In genomic region chr14:103098213-103098586, GRCm38 (mm10) we compare ENCODE assay signal across 9 mouse cellular contexts. TPM values are rescaled to one million over a fixed set of nuclear protein-coding genes. Genes with fewer than 3 reads are reported as not detected.
DNase-seq lines count a peak whose midpoint lies in the region; ATAC-seq and TF ChIP-seq lines count a peak whose summit lies in the region.
"Had no signal": no experiment of that assay in that cellular context is flagged by ENCODE, and none has a peak within 500 bp of the region (broad histone marks: within the 10 kb centered on the region; RNA-seq: fewer than 3 reads in every experiment).

No protein-coding gene starts in this region.

- WGBS in heart, postnatal 0 days = under 1% methylated on average over 2 of the region's 2 CpGs
- WGBS in hindbrain, embryonic 12.5 days = 1% methylated on average over 2 of the region's 2 CpGs
- 1% methylated on average over 2 of the region's 2 CpGs for WGBS in midbrain, embryonic 13.5 days

- no peaks in the 10 kb centered on the region for H3K27me3 ChIP-seq in heart, postnatal 0 days (ENCODE audit: control insufficient read depth, insufficient read depth, low read length)
- H3K27me3 ChIP-seq in MEL (ENCODE audit: control insufficient read depth in 1 of 2, insufficient read depth in 2 of 2, low read length in 2 of 2) = no peaks in the 10 kb centered on the region
- H3K27me3 ChIP-seq in hindbrain, embryonic 12.5 days = no peaks in the 10 kb centered on the region
- no peaks in the 10 kb centered on the region for H3K27me3 ChIP-seq in midbrain, embryonic 13.5 days
- H3K27me3 ChIP-seq: Patski had no signal

- TF ChIP-seq EP300 in heart, postnatal 0 days (IDR thresholded peaks at IDR 0.05; ENCODE audit: low read depth) = no peak
- TF ChIP-seq EP300 in MEL (IDR thresholded peaks at IDR 0.05; ENCODE audit: low read depth in 1 of 2, low read length in 2 of 2) = no peak

- peak overlapping the region; percentile 100 for H3K4me3 ChIP-seq in heart, postnatal 0 days (ENCODE audit: low read depth, low read length)
- H3K4me3 ChIP-seq in MEL (ENCODE audit: control insufficient read depth in 1 of 2, insufficient read depth in 1 of 2, low read depth in 2 of 2, low read length in 2 of 2) = peak overlapping the region; percentile 93 to 99
- peak overlapping the region; percentile 85 for H3K4me3 ChIP-seq in hindbrain, embryonic 12.5 days
- H3K4me3 ChIP-seq in midbrain, embryonic 13.5 days (replicated peaks) = peak overlapping the region; percentile 88

- intact Hi-C loops in heart, postnatal 36 days (cut with DNase I) = loop anchor here (1.0 to 5.0 kb wide), 2 partner anchors 28 to 249 kb away; partner anchors contain the start of genes Cln5 and Mycbp2

- no peak for TF ChIP-seq RAD21 in MEL (IDR thresholded peaks at IDR 0.05; ENCODE audit: low read depth, low read length)

- peak overlapping the region; percentile 100 for H3K27ac ChIP-seq in heart, postnatal 0 days (ENCODE audit: low read depth)
- peak overlapping the region; percentile 8 for H3K27ac ChIP-seq in MEL (ENCODE audit: control insufficient read depth, low read depth, low read length)
- no peak overlapping the region for H3K27ac ChIP-seq in hindbrain, embryonic 12.5 days
- peak overlapping the region; percentile 99; the same call in 1 of the 2 replicates for H3K27ac ChIP-seq in midbrain, embryonic 13.5 days

- TF ChIP-seq POLR2A in MEL (IDR thresholded peaks at IDR 0.05; ENCODE audit: control insufficient read depth in 1 of 2, insufficient read depth in 1 of 2, low read depth in 1 of 2, low read length in 2 of 2, poor library complexity in 1 of 2) = no peak

- no peak for DNase-seq in heart, postnatal 0 days (ENCODE audit: low spot score)
- DNase-seq in heart, postnatal 36 days = no peak
- peak; percentile 40 for DNase-seq in MEL (ENCODE audit: low read depth, low spot score)
- DNase-seq in frontal cortex, adult 2 months (ENCODE audit: extremely low spot score in 1 of 2, low spot score in 1 of 2) = no peak
- no peak for DNase-seq in T-cell, adult 2 months (ENCODE audit: low spot score)
- DNase-seq in layer of hippocampus, adult 11-12 months (ENCODE audit: low spot score) = no peak

- no peak for TF ChIP-seq CTCF in heart, postnatal 0 days (IDR thresholded peaks at IDR 0.05; ENCODE audit: low read depth)
- no peak for TF ChIP-seq CTCF in MEL (IDR thresholded peaks at IDR 0.05 in 2 of 3, conservative IDR thresholded peaks at IDR 0.05 in 1 of 3; ENCODE audit: control insufficient read depth in 1 of 3, insufficient read depth in 1 of 3, low read depth in 2 of 3, low read length in 3 of 3, poor library complexity in 1 of 3, severe bottlenecking in 1 of 3)

- H3K4me1 ChIP-seq in heart, postnatal 0 days (ENCODE audit: control insufficient read depth, insufficient read depth) = peaks cover 10% of the 10 kb centered on the region
- H3K4me1 ChIP-seq in MEL (ENCODE audit: control insufficient read depth in 1 of 2, insufficient read depth in 2 of 2, low read length in 2 of 2) = peaks cover 5 to 7% of the 10 kb centered on the region in 2 experiments; a peak in 1 of 4 replicates
- H3K4me1 ChIP-seq in hindbrain, embryonic 12.5 days = peaks cover 20% of the 10 kb centered on the region
- peaks cover 35% of the 10 kb centered on the region for H3K4me1 ChIP-seq in midbrain, embryonic 13.5 days (replicated peaks)

- no peak for ATAC-seq in heart, postnatal 0 days (ENCODE audit: insufficient read depth, low read depth)
- no peak for ATAC-seq in hindbrain, embryonic 12.5 days (ENCODE audit: low FRiP score)
- no peak for ATAC-seq in midbrain, embryonic 13.5 days

- peak overlapping the region; percentile 88 for H3K4me2 ChIP-seq in heart, postnatal 0 days (ENCODE audit: low read depth, low read length)
- H3K4me2 ChIP-seq in hindbrain, embryonic 12.5 days (replicated peaks) = peak overlapping the region; percentile 65
- H3K4me2 ChIP-seq in midbrain, embryonic 13.5 days (replicated peaks) = peak overlapping the region; percentile 67

- no peaks in the 10 kb centered on the region for H3K9me3 ChIP-seq in heart, postnatal 0 days (replicated peaks; ENCODE audit: control insufficient read depth, low read length)
- H3K9me3 ChIP-seq in MEL (replicated peaks; ENCODE audit: insufficient read depth, low read length) = no peaks in the 10 kb centered on the region
- H3K9me3 ChIP-seq in hindbrain, embryonic 12.5 days (replicated peaks) = no peaks in the 10 kb centered on the region
- no peaks in the 10 kb centered on the region for H3K9me3 ChIP-seq in midbrain, embryonic 13.5 days

- H3K9ac ChIP-seq in heart, postnatal 0 days (replicated peaks; ENCODE audit: low read depth, low read length) = peak overlapping the region; percentile 100
- peak overlapping the region; percentile 99 for H3K9ac ChIP-seq in MEL (ENCODE audit: control insufficient read depth, low read depth, low read length, poor library complexity, severe bottlenecking)
- H3K9ac ChIP-seq in hindbrain, embryonic 12.5 days = peak overlapping the region; percentile 98
- peak overlapping the region; percentile 96 for H3K9ac ChIP-seq in midbrain, embryonic 13.5 days (replicated peaks)

- H3K79me2 ChIP-seq in MEL (ENCODE audit: control insufficient read depth, insufficient read depth, low read length, poor library complexity) = peaks cover 25% of the 10 kb centered on the region

- peaks cover 12% of the 10 kb centered on the region; the same call in 1 of the 2 replicates for H3K36me3 ChIP-seq in heart, postnatal 0 days (replicated peaks; ENCODE audit: control insufficient read depth, insufficient read depth, low read length)
- peaks cover 1 to 24% of the 10 kb centered on the region in 2 experiments; a peak in 3 of 4 replicates for H3K36me3 ChIP-seq in MEL (ENCODE audit: control insufficient read depth in 1 of 2, insufficient read depth in 2 of 2, low read length in 2 of 2)
- 0 out of 2 replicates have a peak, but pooled peaks cover 8% of the 10 kb centered on the region for H3K36me3 ChIP-seq in hindbrain, embryonic 12.5 days
- H3K36me3 ChIP-seq in midbrain, embryonic 13.5 days = peaks cover 7% of the 10 kb centered on the region; the same call in 1 of the 2 replicates

TF ChIP-seq in MEL, 35 proteins besides CTCF, POLR2A, EP300 and RAD21:
- TF ChIP-seq CHD1 (IDR thresholded peaks at IDR 0.05; ENCODE audit: low read depth, low read length) (0 out of 2 replicates have a peak, but pooled peaks have one; percentile 94), CHD2 (IDR thresholded peaks at IDR 0.05; ENCODE audit: low read length) (no peak), TBP (IDR thresholded peaks at IDR 0.05; ENCODE audit: low read depth, low read length) (no peak), UBTF (IDR thresholded peaks at IDR 0.05; ENCODE audit: borderline replicate concordance, insufficient read depth, low read depth, low read length) (no peak)
TF ChIP-seq in MEL: peak in this region for 1.

RNA-seq across cellular contexts. Expression of gene Fbxl3, which starts 1.2 kb away (rescaled TPM):
- 74.3 and 99.7 TPM in 2 replicates for total RNA-seq in heart, postnatal 0 days (2014; rRNA removed; ENCODE audit: low replicate concordance)
- polyA plus RNA-seq in heart, postnatal 0 days (2015; fragmentation: Nextera tagmentation; extraction: Ambion mirVana) = 16.7 and 17.0 TPM in 2 replicates
- total RNA-seq in heart, postnatal 36 days (2021) = 10 to 100 TPM; 57.5 to 65.3 TPM
- 14.6 and 15.0 TPM in 2 replicates for total RNA-seq in MEL (2012; rRNA removed)
- polyA plus RNA-seq in MEL (2012; ENCODE audit: insufficient read depth in 1 of 2, insufficient read length in 2 of 2, low read depth in 1 of 2, low replicate concordance in 2 of 2, missing spikeins in 1 of 2) = 10 to 100 TPM in 1 of 2 experiments, not detected in 1; 28.4 TPM
- 32.4 and 34.5 TPM in 2 replicates for polyA plus RNA-seq in hindbrain, embryonic 12.5 days (2016; fragmentation: Nextera tagmentation; extraction: Ambion mirVana)
- polyA plus RNA-seq in midbrain, embryonic 13.5 days (2015; fragmentation: Nextera tagmentation; extraction: Ambion mirVana) = 21.7 and 23.8 TPM in 2 replicates
- polyA plus RNA-seq in frontal cortex, adult 2 months (2012; rRNA removed) = 94.6 and 101 TPM in 2 replicates

RNA-seq across cellular contexts. Expression of gene Cln5, which starts 28.2 kb away (rescaled TPM):
- 14.7 and 17.3 TPM in 2 replicates for total RNA-seq in heart, postnatal 0 days (2014; rRNA removed; ENCODE audit: low replicate concordance)
- polyA plus RNA-seq in heart, postnatal 0 days (2015; fragmentation: Nextera tagmentation; extraction: Ambion mirVana) = 21.8 and 22.9 TPM in 2 replicates
- 10 to 100 TPM; 17.0 to 18.7 TPM for total RNA-seq in heart, postnatal 36 days (2021)
- 12.1 and 12.3 TPM in 2 replicates for total RNA-seq in MEL (2012; rRNA removed)
- polyA plus RNA-seq in MEL (2012; ENCODE audit: insufficient read depth in 1 of 2, insufficient read length in 2 of 2, low read depth in 1 of 2, low replicate concordance in 2 of 2, missing spikeins in 1 of 2) = 10 to 100 TPM; 15.9 to 99.4 TPM
- 23.0 and 25.2 TPM in 2 replicates for polyA plus RNA-seq in hindbrain, embryonic 12.5 days (2016; fragmentation: Nextera tagmentation; extraction: Ambion mirVana)
- 12.9 and 13.8 TPM in 2 replicates for polyA plus RNA-seq in midbrain, embryonic 13.5 days (2015; fragmentation: Nextera tagmentation; extraction: Ambion mirVana)
- polyA plus RNA-seq in frontal cortex, adult 2 months (2012; rRNA removed) = 11.7 and 13.2 TPM in 2 replicates

RNA-seq across cellular contexts. Expression of gene Acod1, which starts 51.4 kb away (rescaled TPM):
- not detected in 2 replicates for total RNA-seq in heart, postnatal 0 days (2014; rRNA removed; ENCODE audit: low replicate concordance)
- 0.07 TPM in 1 of 2 replicates, not detected in the other for polyA plus RNA-seq in heart, postnatal 0 days (2015; fragmentation: Nextera tagmentation; extraction: Ambion mirVana)
- not detected for total RNA-seq in heart, postnatal 36 days (2021)
- total RNA-seq in MEL (2012; rRNA removed) = not detected in 2 replicates
- polyA plus RNA-seq in MEL (2012; ENCODE audit: insufficient read depth in 1 of 2, insufficient read length in 2 of 2, low read depth in 1 of 2, low replicate concordance in 2 of 2, missing spikeins in 1 of 2) = not detected
- not detected in 2 replicates for polyA plus RNA-seq in hindbrain, embryonic 12.5 days (2016; fragmentation: Nextera tagmentation; extraction: Ambion mirVana)
- polyA plus RNA-seq in midbrain, embryonic 13.5 days (2015; fragmentation: Nextera tagmentation; extraction: Ambion mirVana) = not detected in 2 replicates
- 0.04 and 0.08 TPM in 2 replicates for polyA plus RNA-seq in frontal cortex, adult 2 months (2012; rRNA removed)
